32 mouse cellular contexts compared by ENCODE assay signal in genomic region chr16:38324311-38324710, GRCm38 (mm10). TPM values are rescaled to one million over a fixed set of nuclear protein-coding genes. Genes with fewer than 3 reads are reported as not detected.
"Had no signal": no experiment of that assay in that cellular context is flagged by ENCODE, and none has a peak within 500 bp of the region (broad histone marks: within the 10 kb centered on the region; RNA-seq: fewer than 3 reads in every experiment).

No protein-coding gene starts in this region.

- H3K27me3 ChIP-seq: heart, embryonic 13.5 days; heart, embryonic 15.5 days; hindbrain, embryonic 13.5 days; hindbrain, embryonic 15.5 days; kidney, embryonic 15.5 days; limb, embryonic 12.5 days had no signal

- H3K4me1 ChIP-seq: heart, embryonic 13.5 days; hindbrain, embryonic 13.5 days; hindbrain, embryonic 15.5 days; kidney, embryonic 15.5 days; limb, embryonic 12.5 days had no signal

- H3K27ac ChIP-seq: heart, adult 2 months; heart, embryonic 13.5 days; heart, embryonic 15.5 days; hindbrain, embryonic 13.5 days; hindbrain, embryonic 15.5 days; hindbrain, postnatal 0 days; kidney, embryonic 15.5 days; kidney, postnatal 0 days; left cerebral cortex, adult 2 months; limb, embryonic 10.5 days; limb, embryonic 12.5 days had no signal

- DNase-seq: gastrocnemius, postnatal 14 days; gastrocnemius, postnatal 36 days; heart, adult 11 months; heart, adult 2 months; heart, postnatal 14 days; heart, postnatal 36 days; kidney, adult 11 months; kidney, adult 2 months; kidney, adult 9 months; kidney, postnatal 14 days; kidney, postnatal 36 days; layer of hippocampus, adult 9-11 months; layer of hippocampus, postnatal 36 days; liver had no signal

- H3K36me3 ChIP-seq: heart, embryonic 13.5 days; heart, embryonic 15.5 days; hindbrain, embryonic 13.5 days; hindbrain, embryonic 15.5 days; kidney, embryonic 15.5 days; limb, embryonic 10.5 days; limb, embryonic 12.5 days had no signal

- H3K4me3 ChIP-seq: heart, adult 2 months; heart, embryonic 13.5 days; heart, embryonic 15.5 days; hindbrain, embryonic 13.5 days; hindbrain, embryonic 15.5 days; kidney, embryonic 15.5 days; left cerebral cortex, adult 2 months; limb, embryonic 10.5 days; limb, embryonic 12.5 days had no signal

RNA-seq across cellular contexts. Expression of gene Maats1, which starts 17.6 kb away (rescaled TPM):
- polyA plus RNA-seq: intestine, embryonic 14.5 days; limb, embryonic 10.5 days had no signal

RNA-seq across cellular contexts. Expression of gene Gm21987, which starts 22.5 kb away (rescaled TPM):
- polyA plus RNA-seq: frontal cortex, adult 2 months; gonadal fat pad, adult 2 months; heart, adult 2 months; hindbrain, embryonic 11.5 days; hindbrain, embryonic 13.5 days; hindbrain, embryonic 15.5 days; hindbrain, postnatal 0 days; kidney, adult 2 months; kidney, embryonic 15.5 days; kidney, postnatal 0 days; large intestine, adult 2 months; limb, embryonic 10.5 days; limb, embryonic 12.5 days; limb, embryonic 14.5 days; liver, embryonic 11.5 days had no signal

RNA-seq across cellular contexts. Expression of gene Nr1i2, which starts 29.7 kb away (rescaled TPM):
- polyA plus RNA-seq: frontal cortex, adult 2 months; heart, adult 2 months; heart, embryonic 13.5 days; heart, embryonic 15.5 days; heart, postnatal 0 days; hindbrain, embryonic 11.5 days; hindbrain, embryonic 13.5 days; hindbrain, embryonic 15.5 days; limb, embryonic 10.5 days; limb, embryonic 12.5 days had no signal
